Mouse (Mus musculus) heart, embryonic 12.5 days (tissue): Measurements from ENCODE around the gene Tbc1d22a. TPM values are rescaled to one million over a fixed set of nuclear protein-coding genes. Genes with fewer than 3 reads are reported as not detected.
A peak's percentile ranks its signal among the peaks of the same experiment; 100 is the strongest.
"Not testable (repeated sequence)": the region's sequence is repeated elsewhere in the genome, so short reads cannot be mapped to it uniquely, and the experiment has no call there.

ENCODE experiments used
- ATAC-seq: fragments of 200-750 bp; cut with Nextera tagmentation; 2 replicates; pipeline ENCODE4 v1.8.0; 2017; ENCODE audit warnings: moderate TSS enrichment, moderate library complexity; ENCODE audit not compliant: insufficient number of reproducible peaks, low FRiP score
- H3K27ac ChIP-seq: fragments of 300-500 bp; sonication (generic); 2 replicates; pipeline ENCODE4 v1.5.1; 2016; ENCODE audit warnings: mild to moderate bottlenecking, moderate library complexity; ENCODE audit not compliant: poor library complexity, severe bottlenecking
- H3K27me3 ChIP-seq: fragments of 300-500 bp; sonication (generic); replicated peaks from 2 replicates; pipeline ENCODE4 v1.6.1; 2016; ENCODE audit warnings: mild to moderate bottlenecking, moderate library complexity
- H3K36me3 ChIP-seq: fragments of 300-500 bp; sonication (generic); 2 replicates; pipeline ENCODE4 v1.6.1; 2016; ENCODE audit warnings: mild to moderate bottlenecking, moderate library complexity
- H3K4me1 ChIP-seq: fragments of 300-500 bp; sonication (generic); replicated peaks from 2 replicates; pipeline ENCODE4 v1.6.1; 2016; ENCODE audit warnings: mild to moderate bottlenecking
- H3K4me2 ChIP-seq: fragments of 300-500 bp; sonication (generic); 2 replicates; pipeline ENCODE4 v1.6.1; 2016; ENCODE audit warnings: mild to moderate bottlenecking, moderate library complexity
- H3K4me3 ChIP-seq: fragments of 300-500 bp; sonication (generic); 2 replicates; pipeline ENCODE4 v1.5.1; 2016; ENCODE audit warnings: mild to moderate bottlenecking
- H3K9ac ChIP-seq: fragments of 300-500 bp; sonication (generic); 2 replicates; pipeline ENCODE4 v1.6.1; 2016; ENCODE audit warnings: mild to moderate bottlenecking, moderate library complexity
- H3K9me3 ChIP-seq: fragments of 300-500 bp; sonication (generic); replicated peaks from 2 replicates; pipeline ENCODE4 v1.6.1; 2016; ENCODE audit warnings: mild to moderate bottlenecking, moderate library complexity
- WGBS: fragments of 180-500 bp; shearing (Covaris S2); methylation state at CpG from one replicate; pipeline ENCODE4 v1.1.7; 2016; 5-methylcytosine and 5-hydroxymethylcytosine counted together
- polyA plus RNA-seq: library from polyadenylated mRNA; unstranded; fragments of >200 nt; fragmentation: Nextera tagmentation; extraction: Ambion mirVana; gene quantifications from 2 replicates; pipeline ENCODE4 v1.2.1, GENCODE M21; 2016

The Tbc1d22a gene
- polyA plus RNA-seq, 1 experiment from 2014 or later, result 10.3 TPM

DNA sequence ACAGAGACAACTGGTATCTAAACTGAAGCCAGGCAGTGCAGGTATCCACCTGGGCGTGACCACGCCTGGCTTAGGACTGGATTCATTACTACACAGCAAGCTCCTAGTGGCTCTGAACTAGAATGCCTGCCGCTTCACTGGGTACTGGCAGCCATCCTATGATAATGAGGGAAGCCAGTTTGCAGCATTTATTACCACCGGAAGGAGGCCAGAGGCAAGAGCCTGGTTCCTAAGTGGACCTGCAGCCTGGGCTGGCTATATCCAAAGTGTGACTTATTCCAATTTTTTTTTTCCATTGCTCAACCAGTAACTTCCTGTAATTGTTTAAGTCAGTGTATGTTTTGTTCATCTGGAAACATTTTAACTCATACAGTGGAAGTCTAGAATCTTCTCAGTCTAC lies 7.9 kb upstream of the Tbc1d22a start:
- Histone ChIP-seq H3K27me3 (peaks cover 7% of the 10 kb centered on the region; the same call in 1 of the 2 replicates), H3K4me2 (no peak overlapping the region), H3K27ac (0 out of 2 replicates have a peak overlapping the region, but pooled peaks have one; percentile 4), H3K36me3 (no peaks in the 10 kb centered on the region), H3K4me1 (peaks cover 33% of the 10 kb centered on the region), H3K9ac (no peak overlapping the region), H3K9me3 (no peaks in the 10 kb centered on the region), H3K4me3 (no peak overlapping the region)
- 66% methylated on average over 4 of the region's 4 CpGs for WGBS
- ATAC-seq, result no peak

DNA sequence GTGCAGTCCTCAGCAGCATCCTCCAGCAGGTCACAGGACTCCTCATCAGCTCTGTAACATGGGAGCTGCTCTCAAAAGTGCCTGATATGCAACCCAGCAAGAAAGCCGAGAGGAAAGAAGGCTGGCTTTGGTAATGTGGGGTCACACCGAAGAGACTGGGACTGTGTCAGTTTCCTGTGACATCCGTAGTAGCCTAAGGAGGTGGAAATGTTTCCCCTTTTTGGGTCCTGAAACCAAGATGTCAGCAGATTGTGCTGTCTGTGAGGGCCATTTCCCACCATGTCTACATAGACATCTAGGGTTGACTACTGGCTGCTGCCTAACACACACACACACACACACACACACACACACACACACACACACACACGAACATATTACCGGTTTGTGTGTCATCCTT lies 2.1 kb upstream of the Tbc1d22a start:
- not testable (repeated sequence) for H3K36me3 ChIP-seq, H3K27me3 ChIP-seq, H3K27ac ChIP-seq, ATAC-seq, H3K9ac ChIP-seq, H3K4me2 ChIP-seq, H3K9me3 ChIP-seq, H3K4me3 ChIP-seq
- 88% methylated on average over 5 of the region's 5 CpGs for WGBS
- peaks cover 31% of the 10 kb centered on the region for H3K4me1 ChIP-seq

DNA sequence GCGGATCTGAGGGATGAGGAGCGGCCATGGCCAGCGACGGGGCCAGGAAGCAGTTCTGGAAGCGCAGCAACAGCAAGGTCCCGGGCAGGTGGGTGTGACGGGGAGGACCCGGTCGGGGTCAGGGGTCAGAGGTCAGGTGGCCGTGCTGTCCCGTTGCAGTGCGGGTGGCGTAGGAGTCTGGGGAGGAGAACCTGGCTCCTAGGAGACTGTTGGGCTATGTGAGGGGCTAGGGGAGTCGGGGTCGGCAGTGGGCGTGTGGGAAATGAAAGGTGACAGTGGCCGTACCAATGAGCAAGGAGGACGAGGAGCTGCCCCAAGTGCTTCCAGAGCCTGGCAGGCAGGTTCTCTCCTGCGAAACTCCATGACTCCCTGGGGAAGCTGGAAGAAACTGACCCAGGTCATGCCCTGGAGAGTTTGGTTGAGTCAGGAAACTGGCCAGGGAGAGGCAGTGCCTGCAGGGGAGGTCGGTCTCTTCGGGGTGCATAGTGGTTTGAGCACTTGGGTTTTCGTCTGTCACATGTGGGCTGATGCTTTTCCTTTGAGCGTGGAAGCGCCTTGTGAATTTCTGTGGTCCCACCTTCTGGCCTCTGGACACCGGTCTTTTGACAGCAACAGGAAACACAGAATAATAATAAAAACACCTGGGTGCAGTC lies 416 bp downstream of the Tbc1d22a start:
- Histone ChIP-seq H3K9ac (peak overlapping the region; percentile 86), H3K4me3 (peak overlapping the region; percentile 83), H3K27ac (peak overlapping the region; percentile 92), H3K4me2 (peak overlapping the region; percentile 99), H3K9me3 (no peaks in the 10 kb centered on the region), H3K36me3 (no peaks in the 10 kb centered on the region), H3K27me3 (no peaks in the 10 kb centered on the region), H3K4me1 (peaks cover 33% of the 10 kb centered on the region)
- peak; percentile 68 for ATAC-seq
- WGBS, result 15% methylated on average over 25 of the region's 25 CpGs

GRCm38 (mm10) chr15:86216641-86217040 lies 2.4 kb downstream of the Tbc1d22a start:
- 83% methylated on average over 9 of the region's 9 CpGs for WGBS
- not testable (repeated sequence) for H3K36me3 ChIP-seq, H3K9ac ChIP-seq

GRCm38 (mm10) chr15:86219534-86220228 lies 5.4 kb downstream of the Tbc1d22a start:
- H3K36me3 ChIP-seq, result no peaks in the 10 kb centered on the region
- H3K27me3 ChIP-seq, result no peaks in the 10 kb centered on the region
- WGBS, result 80% methylated on average over 7 of the region's 7 CpGs
- no peak for ATAC-seq
- peaks cover 10% of the 10 kb centered on the region for H3K9me3 ChIP-seq
- no peak overlapping the region for H3K4me2 ChIP-seq
- H3K27ac ChIP-seq, result no peak overlapping the region
- H3K9ac ChIP-seq, result no peak overlapping the region
- no peak overlapping the region for H3K4me3 ChIP-seq
- peaks cover 10% of the 10 kb centered on the region for H3K4me1 ChIP-seq

More at GRCm38 (mm10) chr15:86216641-86217040, 2.4 kb downstream of the Tbc1d22a start:
- peaks cover 24% of the 10 kb centered on the region for H3K4me1 ChIP-seq
- H3K9me3 ChIP-seq, ATAC-seq, H3K4me2 ChIP-seq, H3K4me3 ChIP-seq, H3K27me3 ChIP-seq, H3K27ac ChIP-seq: not testable (repeated sequence)

DNA sequence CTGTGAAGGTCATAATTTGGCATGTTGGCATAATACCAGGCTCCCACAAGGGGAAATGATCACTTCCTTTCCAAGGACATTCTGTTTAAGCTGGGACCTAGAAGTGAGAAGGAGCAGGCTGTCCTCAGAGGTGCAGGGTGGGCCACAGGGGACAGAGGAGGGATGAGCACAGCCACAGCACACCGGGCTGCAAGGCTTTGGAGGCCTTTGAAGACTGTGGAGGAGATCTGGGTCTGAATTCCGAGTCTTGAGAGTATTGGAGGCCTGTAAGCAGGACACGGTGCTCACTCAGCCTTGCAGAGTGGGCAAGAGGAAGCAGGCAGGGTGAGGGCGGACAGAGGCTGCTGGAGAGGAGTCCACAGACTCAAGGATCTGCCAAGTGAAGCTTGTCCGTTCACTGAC lies 6.0 kb downstream of the Tbc1d22a start:
- H3K9ac ChIP-seq, result no peak overlapping the region
- no peak overlapping the region for H3K27ac ChIP-seq
- no peak for ATAC-seq
- H3K4me2 ChIP-seq, result no peak overlapping the region
- no peak overlapping the region for H3K4me3 ChIP-seq
- 73% methylated on average over 5 of the region's 5 CpGs for WGBS
- no peaks in the 10 kb centered on the region for H3K27me3 ChIP-seq
- H3K4me1 ChIP-seq, result peaks cover 4% of the 10 kb centered on the region
- peaks cover 10% of the 10 kb centered on the region for H3K9me3 ChIP-seq
- H3K36me3 ChIP-seq, result no peaks in the 10 kb centered on the region

DNA sequence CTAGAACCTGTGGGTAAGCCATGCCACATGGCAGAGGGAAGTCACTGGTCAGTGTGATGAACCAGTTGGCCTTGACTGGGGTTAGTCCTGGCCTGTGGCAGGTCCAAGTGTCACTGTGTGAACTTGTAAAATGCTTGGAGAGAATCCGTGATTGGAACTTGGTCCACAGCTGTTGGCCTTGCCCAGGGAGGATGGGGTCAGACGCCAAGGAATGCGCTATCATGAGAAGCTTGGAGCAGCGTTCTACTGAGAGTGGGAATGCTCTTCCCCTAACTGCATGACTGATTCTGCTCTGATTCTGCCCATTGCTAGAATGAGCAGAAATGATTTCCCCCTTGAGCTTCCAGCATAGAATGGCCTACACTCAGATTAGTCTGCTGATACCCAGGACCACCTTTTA lies 6.5 kb downstream of the Tbc1d22a start:
- H3K9ac ChIP-seq, result no peak overlapping the region
- peaks cover 10% of the 10 kb centered on the region for H3K9me3 ChIP-seq
- H3K4me3 ChIP-seq, result no peak overlapping the region
- H3K27me3 ChIP-seq, result no peaks in the 10 kb centered on the region
- WGBS, result 70% methylated on average over 4 of the region's 4 CpGs
- no peak for ATAC-seq
- H3K36me3 ChIP-seq, result no peaks in the 10 kb centered on the region
- no peak overlapping the region for H3K27ac ChIP-seq
- H3K4me1 ChIP-seq, result peaks cover 2% of the 10 kb centered on the region
- H3K4me2 ChIP-seq, result no peak overlapping the region

- no peak overlapping the region for H3K4me3 ChIP-seq
- WGBS, result 78% methylated on average over 4 of the region's 4 CpGs
- no peak overlapping the region for H3K4me2 ChIP-seq
Measured at GRCm38 (mm10) chr15:86221369-86221768, 7.1 kb downstream of the Tbc1d22a start.

GRCm38 (mm10) chr15:86221901-86222300 lies 7.6 kb downstream of the Tbc1d22a start:
- not testable (repeated sequence) for H3K27ac ChIP-seq, H3K9me3 ChIP-seq, H3K27me3 ChIP-seq, H3K4me2 ChIP-seq, H3K4me3 ChIP-seq, H3K36me3 ChIP-seq, H3K9ac ChIP-seq, H3K4me1 ChIP-seq, ATAC-seq
- WGBS, result 84% methylated on average over 11 of the region's 11 CpGs

More at GRCm38 (mm10) chr15:86221369-86221768, 7.1 kb downstream of the Tbc1d22a start:
- peaks cover 10% of the 10 kb centered on the region for H3K9me3 ChIP-seq
- peaks cover 2% of the 10 kb centered on the region for H3K4me1 ChIP-seq
- no peak overlapping the region for H3K9ac ChIP-seq
- no peak for ATAC-seq
- H3K27me3 ChIP-seq, result no peaks in the 10 kb centered on the region
- H3K27ac ChIP-seq, result no peak overlapping the region
- H3K36me3 ChIP-seq, result no peaks in the 10 kb centered on the region

DNA sequence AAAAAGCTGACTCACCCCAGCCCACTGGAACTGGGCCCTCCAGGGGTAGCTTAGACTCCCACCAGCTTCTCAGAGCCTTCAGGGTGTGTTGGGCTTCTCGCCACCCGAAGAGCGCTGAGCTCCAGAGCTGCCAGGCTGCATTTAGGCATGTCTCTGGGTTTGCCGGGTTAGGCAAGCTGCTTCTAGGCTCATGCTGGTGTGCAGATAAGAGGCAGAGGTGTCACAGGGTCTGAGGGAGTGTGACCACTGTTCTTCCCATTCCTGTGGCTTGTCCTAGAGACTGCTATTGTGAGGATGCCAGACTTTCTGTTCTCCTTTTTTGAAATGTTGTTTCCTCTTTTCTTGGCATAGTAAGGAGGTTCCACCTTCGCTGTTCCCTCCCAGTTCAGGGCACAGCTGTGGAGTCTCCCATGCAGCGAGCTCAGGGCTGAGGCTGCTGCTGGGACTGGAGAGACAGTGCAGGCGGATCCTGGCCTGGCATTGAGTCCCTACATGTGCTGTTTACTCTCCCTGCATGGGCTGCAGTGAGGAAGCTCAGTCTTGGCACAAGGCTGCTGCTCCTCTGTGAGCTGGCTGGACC lies 10.8 kb downstream of the Tbc1d22a start:
- Histone ChIP-seq H3K27ac (no peak overlapping the region), H3K4me2 (no peak overlapping the region), H3K27me3 (no peaks in the 10 kb centered on the region), H3K9ac (no peak overlapping the region), H3K9me3 (peaks cover 10% of the 10 kb centered on the region), H3K4me1 (no peaks in the 10 kb centered on the region; the same call in 1 of the 2 replicates), H3K4me3 (no peak overlapping the region), H3K36me3 (no peaks in the 10 kb centered on the region)
- 76% methylated on average over 7 of the region's 7 CpGs for WGBS
- no peak for ATAC-seq

GRCm38 (mm10) chr15:86226221-86226620 lies 12.0 kb downstream of the Tbc1d22a start:
- H3K4me1 ChIP-seq, result no peaks in the 10 kb centered on the region
- H3K9ac ChIP-seq, result no peak overlapping the region
- WGBS, result 74% methylated on average over 5 of the region's 5 CpGs
- H3K27me3 ChIP-seq, result no peaks in the 10 kb centered on the region
- no peak overlapping the region for H3K4me2 ChIP-seq
- H3K36me3 ChIP-seq, result no peaks in the 10 kb centered on the region
- no peak for ATAC-seq
- no peak overlapping the region for H3K4me3 ChIP-seq
- H3K9me3 ChIP-seq, result peaks cover 10% of the 10 kb centered on the region
- no peak overlapping the region for H3K27ac ChIP-seq
